Mouse (Mus musculus) liver, postnatal 0 days (tissue): ENCODE measurements around the gene Gm37240. TPM values are rescaled to one million over a fixed set of nuclear protein-coding genes. Genes with fewer than 3 reads are reported as not detected.

ENCODE experiments used
- ATAC-seq: fragments of 200-750 bp; cut with Nextera tagmentation; 2 replicates; pipeline ENCODE4 v1.8.0; 2017; ENCODE audit warnings: mild to moderate bottlenecking, moderate library complexity
- DNase-seq: peaks from one replicate; pipeline ENCODE4 v3.0.0-alpha.2; 2016
- H3K27ac ChIP-seq: fragments of 300-500 bp; sonication (generic); 2 replicates; pipeline ENCODE4 v1.5.1; 2014; ENCODE audit warnings: antibody characterized with exemption, moderate library complexity, mild to moderate bottlenecking, low read depth
- H3K27me3 ChIP-seq: fragments of 300-500 bp; sonication (generic); 2 replicates; pipeline ENCODE4 v1.6.1; 2014; ENCODE audit warnings: low read length, control low read depth, mixed read lengths; ENCODE audit not compliant: insufficient read depth
- H3K36me3 ChIP-seq: fragments of 300-500 bp; sonication (generic); replicated peaks from 2 replicates; pipeline ENCODE4 v1.6.1; 2014; ENCODE audit warnings: mild to moderate bottlenecking, control low read depth, low read length, moderate library complexity, mixed read lengths; ENCODE audit not compliant: insufficient read depth
- H3K4me1 ChIP-seq: fragments of 300-500 bp; sonication (generic); 2 replicates; pipeline ENCODE4 v1.6.1; 2014; ENCODE audit warnings: antibody characterized with exemption, mild to moderate bottlenecking, control low read depth; ENCODE audit not compliant: insufficient read depth
- H3K4me2 ChIP-seq: fragments of 300-500 bp; sonication (generic); 2 replicates; pipeline ENCODE4 v1.6.1; 2014; ENCODE audit warnings: low read depth, mild to moderate bottlenecking, low read length, moderate library complexity, mixed read lengths
- H3K4me3 ChIP-seq: fragments of 300-500 bp; sonication (generic); 2 replicates; pipeline ENCODE4 v1.5.1; 2014; ENCODE audit warnings: low read depth, low read length
- H3K9ac ChIP-seq: fragments of 300-500 bp; sonication (generic); replicated peaks from 2 replicates; pipeline ENCODE4 v1.6.1; 2014; ENCODE audit warnings: mild to moderate bottlenecking, moderate library complexity
- H3K9me3 ChIP-seq: fragments of 300-500 bp; sonication (generic); 2 replicates; pipeline ENCODE4 v1.6.1; 2016; ENCODE audit warnings: mild to moderate bottlenecking, control low read depth, low read length, mixed read lengths
- CTCF ChIP-seq: sonication (generic); IDR thresholded peaks from 2 replicates; pipeline ENCODE4 v1.5.1; 2016; ENCODE audit warnings: antibody characterized with exemption, low read depth
- EP300 ChIP-seq: IDR thresholded peaks from 2 replicates; pipeline ENCODE4 v1.6.1; 2016; ENCODE audit warnings: antibody characterized with exemption, low read depth, mild to moderate bottlenecking
- WGBS: fragments of 180-500 bp; shearing (Covaris S2); extraction: QIAGEN DNeasy Blood & Tissue Kit; methylation state at CpG from one replicate; pipeline ENCODE4 v1.1.7; 2014; ENCODE audit not compliant: insufficient replicate concordance; 5-methylcytosine and 5-hydroxymethylcytosine counted together
- polyA plus RNA-seq: library from polyadenylated mRNA; unstranded; fragments of >200 nt; fragmentation: Nextera tagmentation; extraction: Ambion mirVana; gene quantifications from 2 replicates; pipeline ENCODE4 v1.2.1, GENCODE M21; 2015

Gm37240 gene
- polyA plus RNA-seq, 1 experiment from 2014 or later: 0.72 TPM

DNA sequence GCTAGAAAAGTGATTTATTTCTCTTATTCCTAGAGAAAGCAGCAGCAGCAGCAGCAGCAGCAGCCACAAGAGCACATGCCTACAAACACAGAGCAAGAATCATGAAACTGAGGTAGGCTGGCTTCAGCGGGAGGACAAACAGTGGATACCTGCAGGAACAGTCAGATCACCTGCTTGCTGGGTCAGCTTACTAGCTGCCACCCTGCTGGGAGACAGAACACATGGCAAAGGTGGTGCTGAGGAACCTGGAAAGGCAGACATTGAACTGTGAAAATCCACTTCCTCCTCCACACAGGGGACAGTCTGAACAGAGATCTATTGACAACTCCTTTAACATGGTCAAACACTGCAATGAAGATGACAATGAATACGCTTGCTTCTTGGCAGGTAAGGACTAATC lies 1358.3 kb downstream of the Gm37240 start:
- DNase-seq: no peak
- Histone ChIP-seq H3K9me3 (no peaks in the 10 kb centered on the region), H3K27me3 (no peaks in the 10 kb centered on the region), H3K4me1 (no peaks in the 10 kb centered on the region), H3K9ac (no peak overlapping the region), H3K27ac (no peak overlapping the region), H3K4me3 (no peak overlapping the region), H3K4me2 (no peak overlapping the region), H3K36me3 (no peaks in the 10 kb centered on the region)
- TF ChIP-seq EP300 (no peak), CTCF (no peak)
- no peak for ATAC-seq
- 68% methylated on average over 2 of the region's 2 CpGs for WGBS

GRCm38 (mm10) chr3:84524952-84525351 lies 1362.4 kb downstream of the Gm37240 start:
- no peak overlapping the region for H3K4me2 ChIP-seq
- no peaks in the 10 kb centered on the region for H3K27me3 ChIP-seq
- H3K4me3 ChIP-seq: no peak overlapping the region
- 67% methylated on average over 1 of the region's 1 CpGs for WGBS
- H3K9me3 ChIP-seq: no peaks in the 10 kb centered on the region
- TF ChIP-seq CTCF (no peak), EP300 (no peak)
- H3K36me3 ChIP-seq: no peaks in the 10 kb centered on the region
- DNase-seq (no peak), ATAC-seq (no peak)
- no peak overlapping the region for H3K9ac ChIP-seq
- no peaks in the 10 kb centered on the region for H3K4me1 ChIP-seq
- no peak overlapping the region for H3K27ac ChIP-seq

DNA sequence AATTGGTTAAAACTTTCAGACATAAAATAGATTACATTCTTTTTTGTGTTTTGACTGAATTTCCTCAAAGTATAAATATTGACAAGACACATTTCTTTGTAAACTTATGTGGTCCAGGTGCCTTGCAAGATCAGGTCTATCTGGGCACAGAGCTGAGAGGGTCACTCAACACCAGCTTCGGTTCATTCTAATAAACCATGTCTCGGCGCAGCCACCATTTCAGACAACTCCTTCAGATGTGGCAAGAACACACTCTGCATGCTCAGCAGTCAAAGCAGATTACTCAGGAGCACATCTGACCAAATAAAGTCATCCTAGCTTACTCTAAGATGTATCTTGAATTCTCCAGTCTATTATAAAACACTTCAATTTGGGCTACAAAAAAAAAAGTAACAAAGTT lies 1371.2 kb downstream of the Gm37240 start:
- TF ChIP-seq EP300: no peak
- Histone ChIP-seq H3K27me3 (no peaks in the 10 kb centered on the region), H3K36me3 (no peaks in the 10 kb centered on the region; the same call in none of the 2 replicates), H3K9me3 (no peaks in the 10 kb centered on the region), H3K27ac (no peak overlapping the region), H3K4me2 (no peak overlapping the region), H3K4me3 (no peak overlapping the region), H3K4me1 (0 out of 2 replicates have a peak, but pooled peaks cover 4% of the 10 kb centered on the region), H3K9ac (no peak overlapping the region)
- ATAC-seq (no peak), DNase-seq (no peak)
- WGBS: 92% methylated on average over 3 of the region's 3 CpGs

GRCm38 (mm10) chr3:84512774-84513515 lies 1374.4 kb downstream of the Gm37240 start:
- Histone ChIP-seq H3K9me3 (no peaks in the 10 kb centered on the region), H3K27ac (no peak overlapping the region), H3K4me3 (no peak overlapping the region), H3K27me3 (no peaks in the 10 kb centered on the region), H3K4me1 (0 out of 2 replicates have a peak, but pooled peaks cover 4% of the 10 kb centered on the region), H3K9ac (no peak overlapping the region), H3K36me3 (no peaks in the 10 kb centered on the region; the same call in none of the 2 replicates), H3K4me2 (no peak overlapping the region)
- ATAC-seq (no peak), DNase-seq (no peak)
- TF ChIP-seq EP300 (no peak), CTCF (no peak)
- 67% methylated on average over 6 of the region's 6 CpGs for WGBS

DNA sequence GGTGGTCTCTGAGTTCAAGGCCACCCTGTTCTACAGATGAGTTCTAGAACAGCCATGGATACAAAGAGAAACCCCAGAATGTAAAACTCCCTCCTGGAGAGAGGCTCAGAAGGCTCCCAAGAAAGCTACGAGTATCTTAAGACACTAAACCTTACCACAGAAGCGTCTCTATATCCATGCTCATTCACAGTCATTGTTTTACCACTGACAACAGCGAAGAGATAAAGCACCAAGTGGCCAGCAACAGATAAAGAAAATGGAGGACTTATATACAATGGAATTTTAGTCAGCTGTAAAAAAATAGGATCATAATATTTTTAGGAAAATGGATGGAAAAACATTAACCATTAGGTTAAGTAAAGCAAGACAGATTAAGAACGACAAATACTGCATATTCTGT lies 1382.1 kb downstream of the Gm37240 start:
- WGBS: 55% methylated on average over 4 of the region's 4 CpGs
- DNase-seq (no peak), ATAC-seq (no peak)
- 0 out of 2 replicates have a peak, but pooled peaks cover 2% of the 10 kb centered on the region for H3K36me3 ChIP-seq
- H3K4me2 ChIP-seq: no peak overlapping the region
- no peak overlapping the region for H3K9ac ChIP-seq
- H3K9me3 ChIP-seq: no peaks in the 10 kb centered on the region
- H3K27me3 ChIP-seq: no peaks in the 10 kb centered on the region
- H3K4me1 ChIP-seq: no peaks in the 10 kb centered on the region
- TF ChIP-seq CTCF (no peak), EP300 (no peak)
- no peak overlapping the region for H3K4me3 ChIP-seq
- no peak overlapping the region for H3K27ac ChIP-seq

- ATAC-seq: no peak
- Histone ChIP-seq H3K9ac (no peak overlapping the region), H3K27ac (no peak overlapping the region), H3K4me3 (no peak overlapping the region), H3K4me2 (no peak overlapping the region), H3K9me3 (no peaks in the 10 kb centered on the region), H3K27me3 (no peaks in the 10 kb centered on the region), H3K36me3 (0 out of 2 replicates have a peak, but pooled peaks cover 2% of the 10 kb centered on the region), H3K4me1 (no peaks in the 10 kb centered on the region)
- TF ChIP-seq EP300: no peak
- TF ChIP-seq CTCF: no peak
- WGBS: 40% methylated on average over 8 of the region's 8 CpGs
- no peak for DNase-seq
Observed at GRCm38 (mm10) chr3:84504291-84504690, 1383.0 kb downstream of the Gm37240 start.
